Mouse (Mus musculus) small intestine, adult 2 months (tissue): ENCODE results near the gene Zic2. TPM values are rescaled to one million over a fixed set of nuclear protein-coding genes. Genes with fewer than 3 reads are reported as not detected.

Source experiments
- H3K27ac ChIP-seq: fragments of 200-500 bp; 2 replicates; pipeline ENCODE4 v1.5.1; 2012; ENCODE audit warnings: low read depth, low read length, control low read depth, inconsistent platforms; ENCODE audit not compliant: insufficient read depth
- H3K27me3 ChIP-seq: fragments of 200-500 bp; 2 replicates; pipeline ENCODE4 v1.6.1; 2012; ENCODE audit warnings: mild to moderate bottlenecking, moderate library complexity, low read length, inconsistent platforms; ENCODE audit not compliant: control insufficient read depth, insufficient read depth
- H3K36me3 ChIP-seq: fragments of 200-500 bp; 2 replicates; pipeline ENCODE4 v1.6.1; 2012; ENCODE audit warnings: mild to moderate bottlenecking, low read length, control low read depth, inconsistent platforms; ENCODE audit not compliant: control insufficient read depth, insufficient read depth
- H3K4me1 ChIP-seq: fragments of 200-500 bp; 2 replicates; pipeline ENCODE4 v1.6.1; 2012; ENCODE audit warnings: low read length, inconsistent platforms, mixed read lengths; ENCODE audit not compliant: control insufficient read depth, insufficient read depth, insufficient read length
- H3K4me3 ChIP-seq: fragments of 200-500 bp; 2 replicates; pipeline ENCODE4 v1.5.1; 2012; ENCODE audit warnings: low read depth, mild to moderate bottlenecking, control low read depth, inconsistent platforms, low read length, moderate library complexity
- CTCF ChIP-seq: fragments of 200-500 bp; IDR thresholded peaks from 2 replicates; pipeline ENCODE4 v1.5.1; 2012; ENCODE audit warnings: low read depth, mild to moderate bottlenecking, control low read depth, inconsistent platforms, low read length, moderate library complexity, mixed read lengths; ENCODE audit not compliant: insufficient replicate concordance, insufficient read length; ENCODE audit errors: extremely low read depth
- POLR2A ChIP-seq: fragments of 200-500 bp; IDR thresholded peaks from 2 replicates; pipeline ENCODE4 v1.6.1; 2012; ENCODE audit warnings: low read depth, mild to moderate bottlenecking, control low read depth, inconsistent platforms, low read length, moderate library complexity
- WGBS: fragments of 180-500 bp; shearing (Covaris S2); methylation state at CpG from one replicate; pipeline ENCODE4 v1.1.7; 2018; 5-methylcytosine and 5-hydroxymethylcytosine counted together
- polyA plus RNA-seq: library from polyadenylated mRNA; depleted of rRNA; stranded (reverse); fragments of >200 nt; gene quantifications from 2 replicates; pipeline ENCODE4 v1.2.3, GENCODE M21; 2012

Gene Zic2
- polyA plus RNA-seq, 1 experiment, result not detected

DNA sequence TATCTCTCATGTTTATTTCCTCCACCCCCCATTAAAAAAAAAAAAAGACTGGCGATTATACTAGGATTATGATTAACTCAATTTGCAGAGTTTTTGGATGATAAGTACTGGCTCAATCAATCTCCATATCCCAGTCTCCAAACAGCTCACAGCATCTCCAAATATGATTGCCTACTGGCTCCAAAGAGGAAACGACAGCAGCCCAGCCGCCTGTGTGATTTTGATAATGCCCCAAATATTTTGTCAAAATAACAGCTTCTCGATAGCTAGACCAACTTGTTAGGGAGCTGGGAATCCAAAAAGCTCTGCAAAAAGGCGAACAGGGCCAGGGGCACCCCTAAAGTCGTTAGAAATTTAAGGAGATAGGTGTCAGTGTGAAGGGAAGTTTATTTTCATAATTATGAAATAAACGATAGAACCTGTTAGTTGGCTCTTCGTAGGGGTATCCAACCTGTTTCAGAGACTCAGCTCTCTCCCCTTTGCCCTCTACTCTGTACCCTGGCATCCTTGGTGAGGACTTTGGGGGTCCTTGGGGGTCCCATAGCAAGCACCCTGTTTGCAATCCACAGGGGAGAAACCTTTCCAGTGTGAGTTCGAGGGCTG lies 2.8 kb downstream of the Zic2 start:
- WGBS, result 3% methylated on average over 9 of the region's 9 CpGs
- Histone ChIP-seq H3K4me1 (peaks cover 9% of the 10 kb centered on the region), H3K27ac (no peak overlapping the region), H3K36me3 (no peaks in the 10 kb centered on the region), H3K27me3 (peaks cover 88% of the 10 kb centered on the region), H3K4me3 (no peak overlapping the region)
- TF ChIP-seq POLR2A, result no peak
- no peak for TF ChIP-seq CTCF

DNA sequence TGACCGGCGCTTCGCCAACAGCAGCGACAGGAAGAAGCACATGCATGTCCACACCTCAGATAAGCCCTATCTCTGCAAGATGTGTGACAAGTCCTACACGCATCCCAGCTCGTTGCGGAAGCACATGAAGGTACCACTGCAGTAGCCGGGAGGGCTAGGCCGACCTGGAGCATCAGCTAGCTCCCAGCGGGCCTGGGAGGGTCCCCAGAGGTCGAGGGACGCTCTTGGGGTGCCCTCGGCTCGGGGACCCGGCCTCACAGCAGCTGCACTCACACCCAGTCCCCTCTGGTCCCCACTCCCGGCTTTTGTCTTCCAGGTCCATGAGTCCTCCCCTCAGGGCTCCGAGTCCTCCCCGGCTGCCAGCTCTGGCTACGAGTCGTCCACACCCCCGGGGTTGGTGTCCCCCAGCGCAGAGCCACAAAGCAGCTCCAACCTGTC lies 3.4 kb downstream of the Zic2 start:
- peaks cover 9% of the 10 kb centered on the region for H3K4me1 ChIP-seq
- TF ChIP-seq CTCF (no peak), POLR2A (no peak)
- 3% methylated on average over 22 of the region's 22 CpGs for WGBS
- H3K27ac ChIP-seq, result no peak overlapping the region
- no peak overlapping the region for H3K4me3 ChIP-seq
- peaks cover 88% of the 10 kb centered on the region for H3K27me3 ChIP-seq
- H3K36me3 ChIP-seq, result no peaks in the 10 kb centered on the region

DNA sequence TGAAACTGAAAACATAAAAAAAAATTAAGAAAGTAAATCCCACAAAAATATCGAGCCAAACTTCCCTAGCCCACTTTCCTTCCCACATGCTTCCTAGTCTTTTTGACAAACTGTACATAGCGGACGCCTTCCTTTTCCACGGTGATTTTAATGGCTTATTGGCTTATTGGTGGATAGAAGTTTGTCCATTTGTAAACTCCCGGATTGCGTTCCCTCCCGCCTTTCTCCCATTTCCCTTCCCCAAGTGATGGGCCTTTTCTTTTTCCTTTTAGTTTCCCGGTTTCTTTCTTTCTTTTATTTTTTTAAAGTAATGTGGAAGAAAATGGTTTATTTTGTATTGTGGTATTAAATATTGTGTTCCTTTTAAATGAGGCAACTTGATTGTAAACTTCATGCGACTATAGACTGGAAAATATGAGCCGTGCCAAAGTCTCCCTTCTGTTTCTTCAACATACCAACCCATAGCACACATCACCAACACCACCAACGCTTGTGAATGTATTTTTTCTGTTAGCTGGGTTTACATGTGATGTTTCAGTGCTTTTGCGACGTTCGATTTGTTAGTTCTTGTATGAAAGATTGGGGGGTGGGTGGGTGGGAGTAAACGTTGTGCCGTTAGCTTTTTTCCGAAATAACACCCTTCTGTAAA lies 4.3 kb downstream of the Zic2 start:
- TF ChIP-seq CTCF, result no peak
- no peak for TF ChIP-seq POLR2A
- Histone ChIP-seq H3K27ac (no peak overlapping the region), H3K4me3 (no peak overlapping the region), H3K36me3 (no peaks in the 10 kb centered on the region), H3K27me3 (peaks cover 88% of the 10 kb centered on the region), H3K4me1 (peaks cover 9% of the 10 kb centered on the region)
- WGBS, result 24% methylated on average over 17 of the region's 17 CpGs

DNA sequence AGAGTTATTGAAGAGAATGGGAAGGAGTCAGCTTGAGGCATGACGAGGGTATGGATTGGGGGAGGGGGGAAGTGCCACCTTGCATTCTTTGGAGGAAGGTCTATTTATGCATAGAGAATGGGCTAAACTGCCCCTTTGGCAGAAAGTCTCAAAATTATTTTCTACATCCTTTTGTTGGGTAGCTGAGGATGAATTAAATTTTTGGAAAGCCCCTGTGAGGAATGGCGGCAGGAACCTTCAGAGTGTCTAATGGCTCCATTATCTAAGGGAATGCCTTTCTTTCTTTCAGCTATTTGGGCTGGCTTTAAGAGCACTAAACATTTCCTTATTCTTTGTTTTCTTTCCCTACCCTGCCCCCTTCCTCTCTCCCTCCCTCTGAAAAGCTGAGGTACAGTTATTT lies 5.1 kb downstream of the Zic2 start:
- WGBS, result 11% methylated on average over 2 of the region's 2 CpGs
- TF ChIP-seq POLR2A, result no peak
- TF ChIP-seq CTCF, result no peak
- no peaks in the 10 kb centered on the region for H3K36me3 ChIP-seq
- H3K4me3 ChIP-seq, result no peak overlapping the region
- H3K27ac ChIP-seq, result no peak overlapping the region
- peaks cover 88% of the 10 kb centered on the region for H3K27me3 ChIP-seq
- peaks cover 4% of the 10 kb centered on the region; the same call in 1 of the 2 replicates for H3K4me1 ChIP-seq

DNA sequence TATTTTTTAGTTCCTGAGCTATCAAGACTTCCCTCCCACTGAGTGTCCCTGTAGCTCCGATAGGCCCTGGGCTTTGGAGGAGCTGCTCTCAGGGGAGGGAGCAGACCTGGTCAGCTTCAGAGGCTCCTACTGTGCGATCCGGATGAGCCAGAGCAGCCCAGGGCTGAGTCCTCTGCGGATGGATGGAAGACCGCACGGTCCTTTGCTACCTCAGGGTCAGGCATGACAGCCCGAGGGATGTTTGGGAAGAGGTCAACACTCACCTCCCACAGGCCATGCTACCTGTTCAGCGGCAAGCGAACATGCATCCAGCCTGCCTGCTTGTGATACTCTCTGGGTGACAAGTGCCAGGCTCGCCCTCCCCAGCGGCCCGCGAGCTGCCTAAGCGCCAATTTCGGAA lies 5.9 kb downstream of the Zic2 start:
- H3K4me1 ChIP-seq, result 0 out of 2 replicates have a peak, but pooled peaks cover under 1% of the 10 kb centered on the region
- H3K4me3 ChIP-seq, result no peak overlapping the region
- WGBS, result 10% methylated on average over 15 of the region's 15 CpGs
- H3K36me3 ChIP-seq, result no peaks in the 10 kb centered on the region
- peaks cover 86% of the 10 kb centered on the region for H3K27me3 ChIP-seq
- H3K27ac ChIP-seq, result no peak overlapping the region
- TF ChIP-seq POLR2A (no peak), CTCF (no peak)

DNA sequence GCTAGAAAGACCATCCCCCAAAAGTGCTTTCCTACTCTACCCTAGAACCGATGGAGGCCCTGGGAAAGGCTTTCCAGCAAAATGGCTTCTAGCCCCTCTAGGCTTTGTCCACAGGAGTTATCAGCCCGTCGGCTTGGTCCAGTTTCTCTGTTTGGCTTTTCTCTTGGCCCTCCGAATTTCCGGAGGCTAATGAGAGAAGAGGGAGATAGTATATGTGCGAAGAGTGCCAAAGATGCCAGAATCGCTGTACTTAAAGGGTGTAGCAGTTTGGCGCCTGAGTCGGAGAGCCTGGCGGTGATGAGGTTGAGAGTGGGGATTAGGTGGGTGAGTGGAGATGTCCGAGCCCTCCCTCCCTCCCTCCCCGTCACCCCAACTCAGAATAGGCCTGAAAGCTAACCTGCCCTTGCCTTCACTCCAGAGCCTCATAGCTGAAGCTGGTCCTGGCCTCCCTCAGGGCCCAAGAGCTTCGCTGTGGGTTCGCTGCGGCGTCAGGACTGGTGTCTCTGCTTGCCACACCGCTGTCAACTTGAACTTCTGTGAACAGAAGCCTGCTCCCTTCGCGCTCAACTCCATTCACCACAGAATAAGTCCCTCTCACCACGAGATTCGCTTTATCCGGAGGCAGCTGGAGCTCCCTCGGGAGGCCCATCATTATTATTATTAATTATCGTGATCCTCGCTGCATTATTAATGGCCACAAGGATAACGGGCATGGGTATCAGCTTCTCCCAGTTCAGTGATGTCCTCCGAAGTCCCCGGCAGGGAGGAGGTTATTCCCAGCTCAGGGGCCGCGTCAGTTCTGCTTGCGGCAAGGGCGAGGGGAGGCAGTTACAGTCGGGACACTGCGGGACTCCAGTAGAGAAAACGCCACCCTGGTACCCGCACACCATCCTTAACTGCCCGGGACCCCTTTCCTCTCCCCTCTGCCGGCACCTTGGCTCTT lies 7.1 kb downstream of the Zic2 start:
- peaks cover 80% of the 10 kb centered on the region for H3K27me3 ChIP-seq
- H3K36me3 ChIP-seq, result no peaks in the 10 kb centered on the region
- H3K27ac ChIP-seq, result no peak overlapping the region
- no peak overlapping the region for H3K4me3 ChIP-seq
- H3K4me1 ChIP-seq, result no peaks in the 10 kb centered on the region
- whole genome bisulfite sequencing, result 3% methylated on average over 38 of the region's 38 CpGs
- TF ChIP-seq POLR2A, result no peak
- no peak for TF ChIP-seq CTCF

DNA sequence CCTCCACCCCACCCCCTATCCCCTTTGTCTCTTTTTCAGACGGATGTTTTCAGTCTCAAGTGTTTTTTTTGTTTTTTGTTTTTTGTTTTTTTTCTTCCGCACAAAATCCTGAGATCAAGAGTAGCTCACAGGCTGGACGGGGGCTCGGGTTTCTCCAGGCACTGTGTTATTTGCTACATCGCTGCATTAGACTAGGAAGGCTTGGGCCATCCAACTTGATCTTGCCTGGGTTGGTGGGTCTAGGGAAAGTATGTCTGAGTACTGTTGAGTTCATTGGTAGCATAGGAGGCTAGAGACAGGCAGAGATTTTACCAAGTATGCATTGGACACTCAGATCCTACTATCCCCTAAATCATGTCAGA lies 7.8 kb downstream of the Zic2 start:
- no peaks in the 10 kb centered on the region for H3K36me3 ChIP-seq
- TF ChIP-seq POLR2A (no peak), CTCF (no peak)
- no peaks in the 10 kb centered on the region for H3K4me1 ChIP-seq
- H3K27me3 ChIP-seq, result peaks cover 79% of the 10 kb centered on the region
- no peak overlapping the region for H3K4me3 ChIP-seq
- WGBS, result 8% methylated on average over 5 of the region's 5 CpGs
- no peak overlapping the region for H3K27ac ChIP-seq
